Mouse (Mus musculus) layer of hippocampus, postnatal 10 days (tissue): ENCODE measurements at regions not wholly inside any gene's neighbourhood (a gene's known extent, or its start where the extent isn't known, plus 50 kb on each side); places are given as distances from the start of the nearest gene placed in this dataset.

ENCODE experiments used
- DNase-seq, 2 experiments: peaks; one replicate each; pipeline ENCODE4 v3.0.0; 2021; ENCODE audit warnings: low spot score in 2 of 2

DNA sequence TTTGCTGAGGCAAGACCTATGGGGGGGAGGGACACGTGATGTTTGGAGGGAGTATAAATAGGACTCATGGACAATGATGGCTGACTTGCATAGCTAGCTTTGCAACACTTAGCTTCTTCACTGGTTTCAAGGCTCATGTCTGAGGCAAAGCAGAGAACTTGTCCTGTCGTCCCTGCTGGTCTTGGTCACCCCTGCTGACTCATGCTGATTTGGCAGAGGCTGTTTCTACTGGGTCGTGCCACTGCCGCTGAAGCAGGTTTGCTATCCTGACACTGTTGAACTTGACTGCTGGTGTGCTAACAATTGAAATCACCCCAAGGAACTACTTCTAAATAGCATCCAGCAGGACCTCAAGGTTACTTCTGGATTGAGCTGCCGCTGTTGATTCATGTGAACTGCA, 329.0 kb downstream of the Cxcl12 start:
- no peak for DNase-seq

DNA sequence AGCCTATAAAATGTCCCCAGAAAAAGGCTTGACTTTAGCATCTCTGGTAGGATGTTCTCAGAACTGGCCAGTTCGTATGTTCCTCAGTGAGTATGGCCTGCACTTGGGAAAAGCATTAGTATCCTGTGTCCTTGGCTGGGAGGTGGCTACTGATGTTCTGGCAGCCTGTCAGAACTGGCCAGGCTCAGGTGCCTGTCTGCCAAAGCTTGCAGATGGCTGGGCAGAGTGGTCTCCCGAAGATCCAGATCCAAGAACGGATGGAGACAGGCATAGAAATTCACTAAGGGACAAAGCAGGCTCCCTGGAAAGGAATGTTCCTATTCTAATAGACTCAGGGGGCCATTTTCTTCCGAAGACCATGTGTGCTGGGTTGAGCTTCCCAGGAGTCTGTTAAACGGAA, 329.6 kb downstream of the Cxcl12 start:
- DNase-seq: no peak

DNA sequence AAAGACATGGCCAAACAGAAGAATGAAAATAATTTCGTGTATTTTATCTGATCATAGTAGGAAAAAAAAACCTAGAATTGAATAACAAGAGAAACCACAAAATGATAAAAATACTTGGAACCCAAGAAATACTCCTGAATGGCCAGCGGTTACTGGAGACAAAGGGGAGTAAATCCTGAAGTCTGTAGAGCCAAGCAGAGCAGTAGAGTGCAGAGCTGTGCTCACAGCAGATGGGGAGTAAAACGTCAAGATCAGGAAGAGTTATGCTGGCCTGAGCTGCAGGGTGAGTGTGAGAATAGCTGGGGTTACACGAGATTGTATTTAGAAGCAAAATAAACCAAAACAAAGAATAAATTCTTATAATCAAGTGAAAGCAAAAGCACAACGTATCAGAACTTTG, 334.0 kb downstream of the Cxcl12 start:
- DNase-seq: no peak

DNA sequence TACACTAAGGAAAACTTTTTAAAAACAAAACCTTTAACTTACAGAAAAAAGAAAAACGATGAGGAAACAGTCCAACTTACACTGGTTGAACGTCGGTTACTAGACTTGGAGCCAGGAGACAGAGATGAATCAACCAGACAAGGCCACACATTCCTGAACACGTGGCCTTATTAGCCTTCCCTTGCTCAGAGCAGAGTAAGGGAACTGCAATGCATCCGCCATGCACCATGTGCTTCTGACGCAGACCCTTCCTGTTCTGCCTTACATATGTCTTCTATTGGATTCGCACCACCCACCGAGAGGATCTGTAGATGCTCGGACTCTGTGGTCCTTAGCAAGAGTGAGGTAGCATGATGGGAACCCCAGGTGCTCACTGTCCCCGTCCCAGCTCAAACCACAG, 336.2 kb upstream of the Zfp637 start:
- no peak for DNase-seq

DNA sequence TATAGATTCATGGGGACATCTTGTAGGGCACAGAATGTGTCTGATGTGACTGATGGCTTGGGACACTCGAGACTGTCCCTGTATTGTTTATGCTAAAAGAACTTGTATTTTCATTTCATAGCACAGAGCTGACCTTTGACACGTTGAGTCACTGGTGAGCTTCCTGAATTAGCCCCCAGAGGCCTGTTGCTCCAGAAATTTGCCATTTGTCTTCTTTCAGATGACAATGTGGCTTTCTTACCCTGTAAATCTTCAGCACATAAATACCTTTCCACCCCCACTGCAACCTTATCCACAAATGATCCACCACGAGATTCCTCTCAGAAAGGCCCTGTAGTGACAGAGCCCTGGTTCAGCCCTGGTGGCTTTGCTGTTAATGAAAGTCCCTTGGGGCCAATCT, 335.5 kb upstream of the Zfp637 start:
- no peak for DNase-seq

DNA sequence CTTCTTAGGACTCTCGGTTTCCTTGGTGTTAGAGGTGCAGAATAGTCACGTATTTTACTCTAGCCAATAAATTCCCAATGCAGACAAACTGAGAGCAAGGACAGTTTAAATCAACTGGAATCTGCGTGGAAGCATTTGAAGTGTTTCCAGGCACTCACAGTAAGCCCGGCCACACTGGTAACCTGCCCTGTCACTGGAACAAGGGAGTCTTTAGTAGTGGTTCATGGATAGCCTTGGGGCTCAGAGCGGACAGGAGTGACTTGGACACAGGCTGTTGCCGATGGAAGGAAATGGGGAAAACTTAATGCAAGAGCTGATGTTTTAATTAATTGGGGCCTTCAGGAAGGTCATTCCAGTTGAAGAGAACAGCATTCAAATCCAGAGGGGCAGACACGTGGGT, 334.4 kb upstream of the Zfp637 start:
- DNase-seq: no peak

DNA sequence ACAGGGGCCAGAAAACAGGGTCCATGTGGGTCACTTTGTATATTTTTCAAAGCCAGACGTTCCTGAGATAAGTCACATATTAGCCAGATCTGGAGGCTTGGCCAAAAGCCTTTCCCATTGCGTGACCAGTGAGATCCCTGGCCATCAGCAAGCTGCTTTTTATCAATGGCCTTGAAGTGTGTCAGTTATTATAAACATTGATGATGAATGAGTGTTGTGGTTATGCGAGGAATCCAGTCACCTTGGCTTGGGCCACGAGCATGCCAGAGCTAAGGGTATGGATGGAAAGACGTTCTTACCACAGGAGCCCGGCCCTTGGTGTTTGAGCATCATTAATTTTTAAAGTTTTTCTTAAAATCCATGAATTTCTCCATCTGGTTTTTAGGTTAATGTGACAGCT, 332.1 kb upstream of the Zfp637 start:
- no peak for DNase-seq

DNA sequence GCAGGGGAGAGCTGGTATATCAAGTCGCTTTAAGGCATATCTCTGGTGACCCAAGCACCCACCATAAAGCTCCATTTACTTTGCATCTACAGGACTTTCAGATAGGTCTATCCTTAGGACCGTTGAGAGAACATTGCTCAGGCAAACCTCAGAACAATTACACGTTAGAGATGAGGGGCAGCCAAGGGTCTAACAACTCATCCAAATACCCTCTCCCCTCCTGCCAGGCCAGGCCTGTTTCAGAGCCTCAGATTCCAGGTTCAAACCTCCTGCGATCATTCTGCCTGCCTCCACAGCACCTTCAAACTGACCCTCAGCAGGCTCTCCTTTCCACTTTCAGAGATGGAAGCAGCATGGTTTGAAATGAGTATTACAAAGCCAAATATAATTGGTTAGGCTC, 331.0 kb upstream of the Zfp637 start:
- DNase-seq: no peak

DNA sequence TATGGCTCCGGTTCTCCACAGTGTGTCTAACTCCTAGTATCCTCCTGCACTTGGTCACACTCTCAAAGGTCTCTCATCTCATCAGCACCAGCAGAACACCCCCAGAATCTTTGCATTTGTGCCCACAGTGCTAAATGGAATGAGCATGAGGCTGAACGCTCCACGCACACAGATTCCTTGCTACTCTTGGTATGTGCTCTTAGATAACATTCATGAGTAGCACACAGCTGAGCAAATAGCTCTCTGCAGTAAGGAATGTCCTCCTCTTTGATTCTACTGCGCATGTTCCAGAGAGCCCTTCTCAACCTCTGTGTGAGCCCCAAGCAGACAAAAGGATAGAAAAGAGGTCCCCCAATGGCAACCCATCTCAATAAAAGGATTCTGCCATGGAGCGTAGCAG, 326.1 kb upstream of the Zfp637 start:
- no peak for DNase-seq

DNA sequence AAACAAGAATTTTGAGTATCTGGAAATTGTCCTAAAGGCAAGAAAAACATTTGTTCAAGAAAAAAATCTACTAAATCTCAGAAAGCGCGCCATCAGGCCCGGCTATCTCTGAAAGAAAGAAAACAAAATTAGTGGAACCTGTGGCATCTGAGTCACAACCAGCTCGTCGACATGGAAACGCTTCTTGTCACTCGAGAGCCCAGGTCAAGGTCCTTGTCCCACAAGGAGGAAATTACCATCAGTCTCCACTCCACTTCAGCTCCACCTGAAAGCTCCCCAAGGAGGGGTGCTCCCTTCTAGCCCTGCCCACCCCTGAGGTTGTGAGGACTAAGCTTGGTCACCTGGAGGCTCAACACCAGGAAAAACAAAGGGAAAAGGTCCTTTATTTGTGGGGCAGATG, 324.1 kb upstream of the Zfp637 start:
- no peak for DNase-seq

DNA sequence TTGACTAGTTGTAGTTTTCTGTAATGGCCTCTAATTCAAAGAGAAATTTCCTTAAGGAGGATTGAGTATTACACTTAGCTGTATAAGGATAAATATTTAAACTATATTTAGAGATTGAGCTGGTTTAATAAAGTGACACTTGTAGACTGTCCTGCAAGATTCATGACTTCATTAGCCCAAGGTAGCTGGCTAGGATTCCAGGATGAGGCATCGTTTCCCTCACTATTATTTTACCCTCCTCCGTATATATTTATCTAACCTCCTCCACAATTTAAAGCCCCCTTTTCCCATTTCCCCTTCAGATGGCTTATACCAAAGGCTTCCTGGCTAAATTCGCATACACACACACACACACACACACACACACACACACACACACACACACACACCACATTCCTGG, 322.0 kb upstream of the Zfp637 start:
- DNase-seq: no peak

DNA sequence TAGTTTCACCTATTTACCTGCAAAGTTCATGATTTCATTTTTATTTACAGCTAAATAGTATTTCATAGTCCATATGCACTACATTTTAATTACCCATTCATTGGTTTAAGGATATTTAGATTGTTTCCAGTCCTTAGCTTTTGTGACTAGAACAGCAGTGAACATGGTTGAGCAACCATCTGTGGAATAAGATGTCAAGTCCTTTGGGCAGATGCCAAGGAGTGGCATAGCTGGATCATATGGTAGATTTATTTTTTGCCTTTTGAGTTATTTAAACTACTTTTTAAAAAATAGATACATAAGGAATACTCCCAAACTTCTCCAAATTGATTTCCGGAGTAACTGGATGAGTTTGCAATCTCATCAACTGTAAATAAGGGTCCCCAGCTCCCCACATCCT, 321.5 kb upstream of the Zfp637 start:
- DNase-seq: no peak

DNA sequence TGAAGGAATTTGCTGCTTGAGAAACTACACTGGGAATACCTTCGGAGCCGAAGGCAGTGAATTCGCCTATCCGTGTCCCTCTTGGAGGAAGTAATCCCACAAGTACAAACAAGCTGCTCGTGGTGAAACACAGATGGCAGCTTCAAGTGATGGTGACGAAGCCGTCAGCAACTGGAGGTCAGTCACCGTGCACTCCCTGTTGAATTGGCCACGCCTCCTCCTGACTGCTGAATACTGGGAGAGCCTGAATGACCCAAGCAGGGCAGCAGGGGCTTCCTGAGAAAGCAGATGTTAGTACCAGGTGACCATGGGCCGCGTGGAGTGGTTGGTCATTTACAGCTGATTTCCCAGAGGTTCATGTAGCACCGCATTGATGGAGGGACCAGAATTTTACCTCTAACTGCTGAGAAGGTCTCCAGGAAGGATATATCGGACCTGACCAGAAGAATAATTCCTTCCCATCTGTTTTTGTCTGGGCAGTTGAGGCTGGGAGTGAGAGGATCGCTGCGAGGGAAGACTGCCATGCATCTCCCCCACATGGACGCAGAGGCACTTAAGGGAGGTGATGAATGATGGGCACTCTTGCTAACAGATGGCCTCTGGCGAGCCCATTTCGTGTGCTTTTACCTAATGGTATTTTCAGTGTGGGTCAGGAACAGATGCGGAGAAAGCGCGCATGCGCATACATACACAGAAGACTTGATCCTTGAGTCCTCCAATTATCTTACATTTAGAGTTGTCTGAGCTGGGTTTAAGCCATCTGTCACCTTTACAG, 314.6 kb upstream of the Zfp637 start:
- no peak for DNase-seq

DNA sequence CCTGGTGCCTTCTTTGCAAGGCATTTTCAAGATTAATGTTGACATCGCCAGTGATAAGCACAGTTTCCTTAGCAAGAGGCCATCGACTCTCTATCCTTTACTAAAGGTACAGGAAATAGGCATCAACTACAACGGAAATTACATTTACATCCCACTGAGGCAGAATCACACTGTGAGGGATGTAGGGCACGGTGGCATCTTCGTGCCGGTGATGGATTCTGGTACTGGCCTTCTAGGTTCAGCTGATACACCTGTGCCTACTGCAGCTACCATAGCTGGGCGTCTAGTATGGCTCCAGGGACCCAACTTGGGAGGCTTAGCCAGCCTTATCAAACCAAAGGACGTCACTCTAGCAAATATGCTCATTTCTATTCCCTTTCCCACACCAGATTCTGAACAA, 313.5 kb upstream of the Zfp637 start:
- DNase-seq: no peak

DNA sequence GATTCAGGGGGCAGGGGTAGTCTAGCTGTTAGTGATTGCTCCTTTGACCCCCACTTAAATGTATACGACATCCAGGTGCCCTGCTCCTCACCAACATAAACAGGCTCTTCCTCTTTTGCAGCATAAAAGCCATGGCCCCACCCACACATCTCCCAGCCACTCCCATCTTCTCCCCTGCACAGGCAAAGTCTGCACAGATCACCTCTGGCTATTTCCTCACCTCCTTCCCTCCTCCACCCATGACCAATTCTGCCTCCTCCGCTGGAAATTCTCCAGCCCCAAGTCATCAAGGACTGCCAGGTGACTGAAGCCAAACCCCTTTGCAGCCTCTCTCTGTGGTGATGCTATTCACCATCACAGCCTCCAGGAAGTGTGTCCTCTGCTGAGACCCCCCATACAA, 306.8 kb upstream of the Zfp637 start:
- no peak for DNase-seq

DNA sequence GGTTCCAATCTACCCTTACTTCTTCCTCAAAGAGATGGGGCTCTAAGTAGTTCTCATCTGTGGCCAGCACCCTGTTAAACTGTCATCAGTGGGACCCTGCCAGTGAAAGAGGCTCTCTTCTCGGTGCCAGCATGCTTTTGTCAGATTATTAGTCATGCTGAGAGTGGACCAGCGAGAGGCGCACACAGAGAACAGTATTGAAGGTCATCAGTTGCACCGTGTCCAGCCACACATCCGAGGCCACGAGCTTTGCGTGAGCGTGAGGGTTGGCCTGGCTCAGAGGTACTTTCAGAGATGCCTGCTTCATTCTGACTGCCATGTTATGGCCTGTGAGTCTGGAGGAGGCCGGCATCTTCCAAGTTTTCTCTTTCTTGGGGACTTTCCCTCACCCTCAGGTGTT, 306.0 kb upstream of the Zfp637 start:
- no peak for DNase-seq

DNA sequence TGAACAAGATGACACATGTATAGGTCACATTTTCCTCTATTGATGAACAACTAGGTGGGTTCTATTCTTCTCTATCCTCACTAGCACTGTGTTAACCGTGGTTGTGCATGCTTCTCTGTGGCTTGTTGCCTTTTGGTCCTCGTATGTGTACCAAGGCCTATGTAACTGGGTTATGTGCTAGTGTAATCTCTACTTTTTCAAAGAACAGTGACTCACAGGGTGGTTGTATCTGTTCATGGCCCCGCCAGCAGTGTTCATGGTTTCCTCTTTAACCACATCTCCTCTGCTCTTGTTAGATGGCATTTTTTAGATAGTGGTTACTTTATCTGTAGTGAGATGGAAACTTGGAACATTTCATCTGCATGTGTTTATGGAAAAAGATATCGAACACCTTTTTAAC, 304.9 kb upstream of the Zfp637 start:
- DNase-seq: no peak

DNA sequence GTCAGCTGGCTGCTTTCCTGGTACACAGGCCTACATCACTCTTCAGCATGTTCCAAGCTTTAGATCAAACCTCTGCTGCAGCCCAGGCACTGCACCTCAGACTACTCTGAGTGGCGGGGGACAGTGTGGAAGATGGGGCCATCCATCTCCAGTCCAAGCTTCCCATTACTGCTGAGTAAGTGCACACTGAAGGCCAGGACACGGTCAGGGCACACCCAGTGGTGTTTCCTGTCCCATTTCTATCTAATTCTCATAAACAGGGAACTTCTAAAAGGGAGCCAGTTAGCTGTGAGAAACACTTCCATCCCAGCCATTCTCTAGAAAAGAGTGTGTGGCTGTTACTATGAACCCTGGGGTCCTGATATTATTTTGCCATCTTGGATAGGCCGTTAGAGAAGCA, 298.5 kb upstream of the Zfp637 start:
- no peak for DNase-seq

DNA sequence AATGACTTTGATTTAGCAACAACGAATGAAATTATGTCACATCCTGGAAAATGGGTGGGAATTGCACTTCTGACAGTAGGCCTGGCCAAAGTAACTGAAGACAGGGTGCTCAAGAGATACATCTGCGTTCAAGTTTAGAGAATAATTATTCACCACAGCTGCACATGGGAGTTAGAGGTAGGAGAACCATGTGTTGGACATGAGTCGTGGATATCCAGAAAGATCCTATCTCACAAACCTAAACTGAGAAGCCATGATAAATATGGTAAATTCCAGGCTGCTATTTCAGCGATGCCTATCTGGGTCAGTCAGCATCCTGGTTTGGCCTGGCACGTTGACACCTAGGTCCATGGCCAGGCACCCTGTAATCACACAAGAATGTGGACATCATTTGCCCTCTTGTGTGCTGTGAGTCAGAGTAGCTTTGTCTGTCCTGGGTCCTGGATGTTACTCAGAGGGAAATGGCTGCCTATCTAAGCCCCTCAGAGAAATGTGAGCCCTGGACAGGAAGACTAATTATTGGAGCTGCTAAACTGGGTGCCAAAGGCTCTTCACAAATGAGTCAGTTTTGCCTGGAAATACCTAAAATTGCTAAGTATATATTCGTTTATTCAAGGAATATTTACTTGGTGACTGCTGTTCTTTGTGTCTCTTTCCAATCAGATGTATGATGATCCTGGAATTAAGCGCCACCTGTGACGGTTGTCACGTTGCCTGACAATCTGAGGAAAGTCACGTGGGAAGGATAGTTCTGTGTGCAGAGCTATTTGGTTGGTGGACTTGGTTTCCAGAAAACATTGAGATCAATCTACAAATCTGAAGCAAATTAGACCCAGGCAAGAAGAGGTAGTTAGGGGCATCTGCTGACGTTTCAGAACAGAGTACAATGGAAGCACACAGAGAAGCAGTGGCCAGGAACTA, 296.4 kb upstream of the Zfp637 start:
- DNase-seq: no peak

DNA sequence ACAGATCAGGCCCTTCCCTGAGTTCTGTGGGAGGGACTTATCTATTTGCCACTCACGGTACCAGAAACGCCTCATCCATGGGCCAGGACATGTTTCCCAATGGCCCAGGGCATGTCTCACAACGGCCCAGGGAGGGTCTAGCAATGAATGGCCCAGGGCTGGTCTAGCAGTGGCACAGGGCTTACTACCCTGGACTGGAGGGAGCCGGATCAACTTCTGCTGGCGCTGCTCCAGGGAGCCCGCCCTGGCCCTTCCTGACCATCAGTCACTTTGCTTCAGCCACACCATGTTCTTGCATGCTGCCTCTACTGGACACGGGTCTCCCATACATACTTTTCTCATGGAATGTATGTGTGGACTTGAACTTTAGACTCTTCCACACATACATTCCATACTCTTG, 290.1 kb upstream of the Zfp637 start:
- no peak for DNase-seq

DNA sequence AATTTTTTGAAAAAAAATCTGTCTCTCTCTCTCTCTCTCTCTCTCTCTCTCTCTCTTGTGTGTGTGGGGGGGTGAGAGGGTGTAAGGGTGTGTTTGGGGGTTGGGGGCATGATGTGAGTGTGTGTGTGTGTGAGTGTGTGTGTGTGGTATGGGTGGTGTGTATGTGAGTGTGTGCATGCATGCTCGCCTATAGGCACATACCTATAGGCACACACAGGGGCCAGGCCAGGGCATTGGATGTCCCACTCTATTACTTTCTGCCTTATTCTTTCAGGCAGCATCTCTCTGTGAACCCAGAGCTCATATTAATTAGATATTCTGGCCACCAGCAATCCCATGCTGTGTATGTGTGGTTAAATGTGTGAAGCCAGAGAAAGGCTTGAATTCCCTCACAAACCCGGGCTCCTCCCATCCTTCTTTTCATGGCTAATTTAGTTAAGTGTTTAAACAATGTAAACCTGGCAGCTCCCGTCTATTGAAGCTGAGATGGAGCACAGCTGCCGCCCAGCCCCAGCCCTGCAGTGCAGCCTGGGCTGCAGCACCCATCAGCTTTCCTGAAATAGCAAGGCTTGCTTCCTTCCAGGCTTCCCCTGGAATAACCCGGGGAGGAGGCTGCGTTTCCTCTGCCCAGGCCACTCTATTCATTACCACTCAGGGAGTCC, 288.8 kb upstream of the Zfp637 start:
- DNase-seq: peak in 1 of 2 experiments; percentile 17

DNA sequence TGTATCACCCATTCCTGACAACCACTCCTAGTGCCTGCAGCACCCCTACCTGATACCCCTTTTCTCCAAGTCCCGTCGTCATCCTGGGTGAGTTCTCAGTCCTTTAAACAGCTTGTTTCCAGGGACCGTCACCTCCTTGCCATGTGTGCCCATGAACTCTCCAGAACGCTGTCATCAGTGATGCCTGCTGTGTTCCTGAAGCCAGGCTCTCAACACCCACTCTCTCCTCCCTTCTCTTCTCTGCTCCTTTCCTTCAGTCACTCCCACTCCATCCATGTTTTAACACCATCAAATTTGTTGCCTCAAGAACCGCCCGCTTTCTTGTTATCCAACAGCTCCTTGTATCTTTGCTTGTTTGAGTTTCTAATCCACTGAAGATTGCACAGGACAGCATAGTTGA, 277.8 kb upstream of the Zfp637 start:
- no peak for DNase-seq
